Comparison of ENCODE assay signal across 17 mouse cellular contexts in the genomic region with DNA sequence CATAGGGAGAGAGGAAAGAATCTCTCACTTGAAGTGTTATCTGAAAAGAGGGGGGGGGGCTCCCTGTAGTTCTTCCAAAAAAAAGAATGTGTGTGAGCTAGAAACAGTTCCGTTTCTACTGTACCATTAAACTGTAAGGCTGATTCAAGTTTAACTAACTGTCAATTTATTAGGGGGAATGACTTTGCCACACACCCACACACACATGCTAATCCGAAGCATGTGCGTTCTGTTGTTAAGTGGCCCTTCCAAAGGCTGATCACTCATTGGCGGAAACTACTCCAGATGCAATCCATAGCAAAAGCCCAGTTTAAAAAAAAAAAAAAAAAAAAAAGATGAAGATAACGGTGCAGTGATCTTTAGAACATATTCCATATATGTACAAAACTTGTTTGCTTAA. TPM values are rescaled to one million over a fixed set of nuclear protein-coding genes. Genes with fewer than 3 reads are reported as not detected.
DNase-seq lines count a peak whose midpoint lies in the region; ATAC-seq and TF ChIP-seq lines count a peak whose summit lies in the region.
"Had no signal": no experiment of that assay in that cellular context is flagged by ENCODE, and none has a peak within 500 bp of the region (broad histone marks: within the 10 kb centered on the region; RNA-seq: fewer than 3 reads in every experiment).

No protein-coding gene starts in this region.

- no peak for DNase-seq in heart, adult 18-20 months
- peak; percentile 7 for DNase-seq in layer of hippocampus, adult 9-11 months
- DNase-seq in layer of hippocampus, postnatal 14 days (ENCODE audit: low spot score in 2 of 2): no peak
- DNase-seq in embryonic facial prominence, embryonic 11.5 days (ENCODE audit: low spot score): peak; percentile 49
- DNase-seq in limb, embryonic 14.5 days (ENCODE audit: low spot score): peak; percentile 54
- DNase-seq in neural tube, embryonic 10.5 days (ENCODE audit: extremely low spot score, low spot score): no peak
- no peak for DNase-seq in adrenal gland, postnatal 36 days
- DNase-seq: adrenal gland, adult 8-10 months; cerebellum, postnatal 14 days; gastrocnemius, postnatal 10 days; lung, postnatal 36 days; midbrain, embryonic 14.5 days had no signal

- peak overlapping the region; percentile 39; the same call in 1 of the 2 replicates for H3K27ac ChIP-seq in heart, embryonic 12.5 days (ENCODE audit: poor library complexity, severe bottlenecking)
- H3K27ac ChIP-seq in embryonic facial prominence, embryonic 11.5 days (replicated peaks; ENCODE audit: low read depth, low read length): no peak overlapping the region
- peak overlapping the region; percentile 45; the same call in 1 of the 2 replicates for H3K27ac ChIP-seq in limb, embryonic 14.5 days (replicated peaks; ENCODE audit: low read depth, low read length)
- H3K27ac ChIP-seq: intestine, embryonic 15.5 days; neural tube, embryonic 12.5 days had no signal

- H3K9ac ChIP-seq in heart, embryonic 12.5 days: no peak overlapping the region
- no peak overlapping the region for H3K9ac ChIP-seq in embryonic facial prominence, embryonic 11.5 days (replicated peaks; ENCODE audit: low read length)
- no peak overlapping the region for H3K9ac ChIP-seq in limb, embryonic 14.5 days (ENCODE audit: low read depth, low read length, severe bottlenecking)
- H3K9ac ChIP-seq: intestine, embryonic 15.5 days; neural tube, embryonic 12.5 days had no signal

- no peak for TF ChIP-seq POLR2A in limb, embryonic 14.5 days (IDR thresholded peaks at IDR 0.05; ENCODE audit: borderline replicate concordance, extremely low read depth, insufficient read depth, insufficient read length)

- H3K4me1 ChIP-seq in heart, embryonic 12.5 days (replicated peaks): peaks cover 21% of the 10 kb centered on the region
- 0 out of 2 replicates have a peak, but pooled peaks cover 2% of the 10 kb centered on the region for H3K4me1 ChIP-seq in embryonic facial prominence, embryonic 11.5 days (ENCODE audit: control insufficient read depth, insufficient read depth, low read length)
- peaks cover 40% of the 10 kb centered on the region for H3K4me1 ChIP-seq in limb, embryonic 14.5 days (ENCODE audit: control insufficient read depth, insufficient read depth, low read length)
- H3K4me1 ChIP-seq: intestine, embryonic 15.5 days; neural tube, embryonic 12.5 days had no signal

- no peaks in the 10 kb centered on the region for H3K36me3 ChIP-seq in heart, embryonic 12.5 days
- no peaks in the 10 kb centered on the region for H3K36me3 ChIP-seq in embryonic facial prominence, embryonic 11.5 days (replicated peaks; ENCODE audit: control insufficient read depth, insufficient read depth, low read depth, low read length)
- no peaks in the 10 kb centered on the region for H3K36me3 ChIP-seq in limb, embryonic 14.5 days (ENCODE audit: control insufficient read depth, insufficient read depth, low read length)
- H3K36me3 ChIP-seq: intestine, embryonic 15.5 days; neural tube, embryonic 12.5 days had no signal

- H3K4me2 ChIP-seq in heart, embryonic 12.5 days: no peak overlapping the region; the same call in 1 of the 2 replicates
- H3K4me2 ChIP-seq in embryonic facial prominence, embryonic 11.5 days (ENCODE audit: low read depth, low read length): no peak overlapping the region
- peak overlapping the region; percentile 35 for H3K4me2 ChIP-seq in limb, embryonic 14.5 days (replicated peaks; ENCODE audit: low read depth, low read length, severe bottlenecking)
- H3K4me2 ChIP-seq: intestine, embryonic 15.5 days; neural tube, embryonic 12.5 days had no signal

- no peak overlapping the region for H3K4me3 ChIP-seq in heart, embryonic 12.5 days
- no peak overlapping the region for H3K4me3 ChIP-seq in embryonic facial prominence, embryonic 11.5 days (ENCODE audit: low read depth, low read length)
- H3K4me3 ChIP-seq in limb, embryonic 14.5 days (replicated peaks; ENCODE audit: low read length): no peak overlapping the region
- H3K4me3 ChIP-seq: intestine, embryonic 15.5 days; neural tube, embryonic 12.5 days had no signal

- WGBS in heart, embryonic 12.5 days: 40% methylated on average over 5 of the region's 5 CpGs
- WGBS in embryonic facial prominence, embryonic 11.5 days: 56% methylated on average over 5 of the region's 5 CpGs
- WGBS in limb, embryonic 14.5 days: 23% methylated on average over 5 of the region's 5 CpGs

- no peaks in the 10 kb centered on the region for H3K9me3 ChIP-seq in heart, embryonic 12.5 days (replicated peaks)
- H3K9me3 ChIP-seq in embryonic facial prominence, embryonic 11.5 days (replicated peaks; ENCODE audit: control insufficient read depth, low read length): no peaks in the 10 kb centered on the region
- no peaks in the 10 kb centered on the region for H3K9me3 ChIP-seq in limb, embryonic 14.5 days (ENCODE audit: control insufficient read depth, low read length)
- H3K9me3 ChIP-seq: intestine, embryonic 15.5 days; neural tube, embryonic 12.5 days had no signal

- no peaks in the 10 kb centered on the region for H3K27me3 ChIP-seq in heart, embryonic 12.5 days (replicated peaks)
- no peaks in the 10 kb centered on the region for H3K27me3 ChIP-seq in embryonic facial prominence, embryonic 11.5 days (ENCODE audit: control insufficient read depth, insufficient read depth, low read length)
- no peaks in the 10 kb centered on the region for H3K27me3 ChIP-seq in limb, embryonic 14.5 days (ENCODE audit: control insufficient read depth, insufficient read depth, low read length)
- H3K27me3 ChIP-seq: intestine, embryonic 15.5 days; neural tube, embryonic 12.5 days had no signal

- no peak for ATAC-seq in heart, embryonic 12.5 days (ENCODE audit: insufficient number of reproducible peaks, low FRiP score)
- no peak for ATAC-seq in embryonic facial prominence, embryonic 11.5 days (replicated peaks; ENCODE audit: insufficient number of reproducible peaks, low FRiP score, low TSS enrichment, low read depth)
- ATAC-seq in limb, embryonic 14.5 days (ENCODE audit: low FRiP score, low read depth): peak; percentile 41; the same call in 1 of the 2 replicates
- ATAC-seq: forebrain, embryonic 16.5 days; intestine, embryonic 15.5 days had no signal

RNA-seq across cellular contexts. Expression of a gene that starts 42.1 kb away (rescaled TPM):
- polyA plus RNA-seq in heart, embryonic 12.5 days (2016; fragmentation: Nextera tagmentation; extraction: Ambion mirVana): 11.8 TPM in 2 replicates
- 1 to 10 TPM; 1.9 to 3.1 TPM for total RNA-seq in heart, adult 18-20 months (2021)
- 10 to 100 TPM; 10.8 to 13.2 TPM for total RNA-seq in layer of hippocampus, postnatal 14 days (2021)
- 38.9 and 41.9 TPM in 2 replicates for polyA plus RNA-seq in embryonic facial prominence, embryonic 11.5 days (2014; fragmentation: Nextera tagmentation; extraction: Ambion mirVana)
- 16.7 and 19.6 TPM in 2 replicates for polyA plus RNA-seq in limb, embryonic 14.5 days (2012; rRNA removed)
- polyA plus RNA-seq in limb, embryonic 14.5 days (2014; fragmentation: Nextera tagmentation; extraction: Ambion mirVana): 28.3 and 29.1 TPM in 2 replicates
- 10 to 100 TPM; 10.3 to 13.7 TPM for total RNA-seq in adrenal gland, postnatal 36 days (2021)

RNA-seq across cellular contexts. Expression of a gene that starts 47.9 kb away (rescaled TPM):
- 7.5 and 9.4 TPM in 2 replicates for polyA plus RNA-seq in heart, embryonic 12.5 days (2016; fragmentation: Nextera tagmentation; extraction: Ambion mirVana)
- total RNA-seq in heart, adult 18-20 months (2021): 10 to 100 TPM; 26.3 to 30.7 TPM
- total RNA-seq in layer of hippocampus, postnatal 14 days (2021): 1 to 10 TPM; 5.9 to 7.1 TPM
- 126 and 145 TPM in 2 replicates for polyA plus RNA-seq in embryonic facial prominence, embryonic 11.5 days (2014; fragmentation: Nextera tagmentation; extraction: Ambion mirVana)
- polyA plus RNA-seq in limb, embryonic 14.5 days (2012; rRNA removed): 122 and 123 TPM in 2 replicates
- 114 and 134 TPM in 2 replicates for polyA plus RNA-seq in limb, embryonic 14.5 days (2014; fragmentation: Nextera tagmentation; extraction: Ambion mirVana)
- 1 to 10 TPM; 9.5 to 9.8 TPM for total RNA-seq in adrenal gland, postnatal 36 days (2021)
- total RNA-seq: hematopoietic stem cell, adult 5-6 weeks had no signal

Comparison
In these comparisons a context has a peak if more than half of its experiments do, and no peak if none do; other contexts are left out.
1. DNase-seq: peak in layer of hippocampus, adult 9-11 months (single experiment), embryonic facial prominence, embryonic 11.5 days (single experiment) and limb, embryonic 14.5 days (single experiment); none in heart, adult 18-20 months (0 of 2), layer of hippocampus, postnatal 14 days (0 of 2), neural tube, embryonic 10.5 days (single experiment) and adrenal gland, postnatal 36 days (0 of 2).